Mouse (Mus musculus): Measurements from ENCODE around the gene Aarsd1. TPM values are rescaled to one million over a fixed set of nuclear protein-coding genes. Genes with fewer than 3 reads are reported as not detected.
"Not testable (repeated sequence)": the region's sequence is repeated elsewhere in the genome, so short reads cannot be mapped to it uniquely, and the experiment has no call there.

The Aarsd1 gene
- polyA plus RNA-seq, 1 experiment from 2014 or later: 35.4 TPM

GRCm38 (mm10) chr11:101424105-101424851 is 6.9 kb upstream of the Aarsd1 start, which contains the start of gene Gm27029:
Gene Gm27029 (minus strand): TSS chr11:101424796.
- peaks cover 29% of the 10 kb centered on the region for H3K36me3 ChIP-seq
- no peaks in the 10 kb centered on the region for H3K9me3 ChIP-seq
- 2% methylated on average over 23 of the region's 23 CpGs for WGBS
- H3K4me2 ChIP-seq: peak within 1 kb of the TSS; percentile 85
- H3K4me3 ChIP-seq: peak within 1 kb of the TSS; percentile 94
- peaks cover 37% of the 10 kb centered on the region for H3K4me1 ChIP-seq
- peak; percentile 44 for ATAC-seq (ENCODE audit: extremely low read depth, insufficient number of reproducible peaks, low FRiP score, low TSS enrichment)
- no peaks in the 10 kb centered on the region for H3K27me3 ChIP-seq (replicated peaks)
- peak within 1 kb of the TSS; percentile 91 for H3K9ac ChIP-seq
- H3K27ac ChIP-seq (replicated peaks): peak within 1 kb of the TSS; percentile 99

- no peak for ATAC-seq (ENCODE audit: extremely low read depth, insufficient number of reproducible peaks, low FRiP score, low TSS enrichment)
- Histone ChIP-seq H3K4me1 (peaks cover 31% of the 10 kb centered on the region), H3K36me3 (peaks cover 36% of the 10 kb centered on the region), H3K9me3 (no peaks in the 10 kb centered on the region), H3K27me3 (replicated peaks) (no peaks in the 10 kb centered on the region), H3K4me3 (no peak overlapping the region), H3K9ac (no peak overlapping the region), H3K4me2 (no peak overlapping the region), H3K27ac (replicated peaks) (no peak overlapping the region)
- 83% methylated on average over 5 of the region's 5 CpGs for WGBS
Observed at GRCm38 (mm10) chr11:101420148-101420547, 2.7 kb upstream of the Aarsd1 start.

- H3K9ac ChIP-seq: no peak overlapping the region
- H3K27ac ChIP-seq (replicated peaks): no peak overlapping the region
- no peak overlapping the region for H3K4me3 ChIP-seq
- H3K27me3 ChIP-seq (replicated peaks): no peaks in the 10 kb centered on the region
- peaks cover 36% of the 10 kb centered on the region for H3K36me3 ChIP-seq
- peaks cover 31% of the 10 kb centered on the region for H3K4me1 ChIP-seq
- H3K4me2 ChIP-seq: no peak overlapping the region
- ATAC-seq (ENCODE audit: extremely low read depth, insufficient number of reproducible peaks, low FRiP score, low TSS enrichment): no peak
- WGBS: 22% methylated on average over 3 of the region's 3 CpGs
- no peaks in the 10 kb centered on the region for H3K9me3 ChIP-seq
Observed at GRCm38 (mm10) chr11:101419610-101420009, 2.2 kb upstream of the Aarsd1 start.

GRCm38 (mm10) chr11:101418991-101419390 is 1.6 kb upstream of the Aarsd1 start:
- Histone ChIP-seq H3K27ac (replicated peaks) (no peak overlapping the region), H3K4me1 (peaks cover 31% of the 10 kb centered on the region), H3K4me3 (no peak overlapping the region), H3K27me3 (replicated peaks) (no peaks in the 10 kb centered on the region), H3K9me3 (no peaks in the 10 kb centered on the region), H3K36me3 (peaks cover 38% of the 10 kb centered on the region), H3K4me2 (no peak overlapping the region), H3K9ac (no peak overlapping the region)
- no peak for ATAC-seq (ENCODE audit: extremely low read depth, insufficient number of reproducible peaks, low FRiP score, low TSS enrichment)
- 45% methylated on average over 6 of the region's 6 CpGs for WGBS

- H3K27me3 ChIP-seq (replicated peaks): no peaks in the 10 kb centered on the region
- 3% methylated on average over 11 of the region's 11 CpGs for WGBS
- peak overlapping the region; percentile 93 for H3K4me2 ChIP-seq
- H3K9me3 ChIP-seq: no peaks in the 10 kb centered on the region
- peaks cover 13% of the 10 kb centered on the region for H3K4me1 ChIP-seq
- H3K36me3 ChIP-seq: peaks cover 55% of the 10 kb centered on the region
- H3K9ac ChIP-seq: peak overlapping the region; percentile 91
- ATAC-seq (ENCODE audit: extremely low read depth, insufficient number of reproducible peaks, low FRiP score, low TSS enrichment): peak; percentile 29
- peak overlapping the region; percentile 73 for H3K27ac ChIP-seq (replicated peaks)
- peak overlapping the region; percentile 90 for H3K4me3 ChIP-seq
Observed at GRCm38 (mm10) chr11:101416433-101417100, 848 bp downstream of the Aarsd1 start.

GRCm38 (mm10) chr11:101415306-101415705 is 2.1 kb downstream of the Aarsd1 start:
- Histone ChIP-seq H3K27me3 (replicated peaks) (no peaks in the 10 kb centered on the region), H3K4me1 (peaks cover 13% of the 10 kb centered on the region), H3K36me3 (peaks cover 55% of the 10 kb centered on the region), H3K9ac (no peak overlapping the region), H3K9me3 (no peaks in the 10 kb centered on the region), H3K27ac (replicated peaks) (no peak overlapping the region), H3K4me2 (no peak overlapping the region), H3K4me3 (no peak overlapping the region)
- 86% methylated on average over 2 of the region's 2 CpGs for WGBS
- ATAC-seq (ENCODE audit: extremely low read depth, insufficient number of reproducible peaks, low FRiP score, low TSS enrichment): no peak

- Histone ChIP-seq H3K9me3 (no peaks in the 10 kb centered on the region), H3K9ac (no peak overlapping the region), H3K27me3 (replicated peaks) (no peaks in the 10 kb centered on the region), H3K36me3 (no peaks in the 10 kb centered on the region), H3K27ac (replicated peaks) (no peak overlapping the region), H3K4me1 (no peaks in the 10 kb centered on the region), H3K4me2 (no peak overlapping the region), H3K4me3 (no peak overlapping the region)
- no peak for ATAC-seq (ENCODE audit: extremely low read depth, insufficient number of reproducible peaks, low FRiP score, low TSS enrichment)
- 8% methylated on average over 8 of the region's 8 CpGs for WGBS
Observed at GRCm38 (mm10) chr11:101395110-101395509, 22.3 kb downstream of the Aarsd1 start.

- Histone ChIP-seq H3K4me1 (no peaks in the 10 kb centered on the region), H3K4me2 (no peak overlapping the region), H3K9ac (no peak overlapping the region), H3K9me3 (no peaks in the 10 kb centered on the region), H3K4me3 (no peak overlapping the region), H3K27me3 (replicated peaks) (no peaks in the 10 kb centered on the region), H3K27ac (replicated peaks) (no peak overlapping the region), H3K36me3 (no peaks in the 10 kb centered on the region)
- 19% methylated on average over 4 of the region's 4 CpGs for WGBS
- ATAC-seq (ENCODE audit: extremely low read depth, insufficient number of reproducible peaks, low FRiP score, low TSS enrichment): no peak
Observed at GRCm38 (mm10) chr11:101381817-101382216, 35.6 kb downstream of the Aarsd1 start.

- no peak overlapping the region for H3K27ac ChIP-seq (replicated peaks)
- WGBS: 76% methylated on average over 6 of the region's 6 CpGs
- H3K36me3 ChIP-seq: no peaks in the 10 kb centered on the region
- H3K9me3 ChIP-seq: no peaks in the 10 kb centered on the region
- ATAC-seq (ENCODE audit: extremely low read depth, insufficient number of reproducible peaks, low FRiP score, low TSS enrichment): no peak
- H3K9ac ChIP-seq: no peak overlapping the region
- no peak overlapping the region for H3K4me2 ChIP-seq
- H3K4me3 ChIP-seq: no peak overlapping the region
- H3K4me1 ChIP-seq: no peaks in the 10 kb centered on the region
- H3K27me3 ChIP-seq (replicated peaks): 0 out of 2 replicates have a peak, but pooled peaks cover 3% of the 10 kb centered on the region
Observed at GRCm38 (mm10) chr11:101378926-101379325, 38.5 kb downstream of the Aarsd1 start.

GRCm38 (mm10) chr11:101378196-101378595 is 39.2 kb downstream of the Aarsd1 start:
- not testable (repeated sequence) for H3K9ac ChIP-seq; H3K4me1 ChIP-seq; ATAC-seq (ENCODE audit: extremely low read depth, insufficient number of reproducible peaks, low FRiP score, low TSS enrichment); H3K36me3 ChIP-seq; H3K27ac ChIP-seq (replicated peaks); H3K27me3 ChIP-seq (replicated peaks); H3K4me2 ChIP-seq; H3K9me3 ChIP-seq; H3K4me3 ChIP-seq
- WGBS: 79% methylated on average over 8 of the region's 8 CpGs

GRCm38 (mm10) chr11:101374421-101374938 is 42.9 kb downstream of the Aarsd1 start:
- WGBS: 57% methylated on average over 7 of the region's 7 CpGs
- Histone ChIP-seq H3K36me3 (no peaks in the 10 kb centered on the region), H3K4me2 (no peak overlapping the region), H3K9ac (no peak overlapping the region), H3K27ac (replicated peaks) (no peak overlapping the region), H3K27me3 (replicated peaks) (0 out of 2 replicates have a peak, but pooled peaks cover 3% of the 10 kb centered on the region), H3K9me3 (0 out of 2 replicates have a peak, but pooled peaks cover 2% of the 10 kb centered on the region), H3K4me3 (no peak overlapping the region), H3K4me1 (no peaks in the 10 kb centered on the region)
- no peak for ATAC-seq (ENCODE audit: extremely low read depth, insufficient number of reproducible peaks, low FRiP score, low TSS enrichment)
